Mouse (Mus musculus): ENCODE results near the gene Psmc3ip. TPM values are rescaled to one million over a fixed set of nuclear protein-coding genes. Genes with fewer than 3 reads are reported as not detected.

Psmc3ip gene
- polyA plus RNA-seq, 1 experiment from 2014 or later = 54.3 TPM

GRCm38 (mm10) chr11:101056885-101057284 is 38.4 kb downstream of the Psmc3ip start:
- Histone ChIP-seq H3K27me3 (replicated peaks; ENCODE audit: control insufficient read depth, insufficient read depth, low read length) (no peaks in the 10 kb centered on the region), H3K9me3 (replicated peaks; ENCODE audit: control insufficient read depth, low read length) (no peaks in the 10 kb centered on the region), H3K36me3 (ENCODE audit: control insufficient read depth, insufficient read depth, low read length) (peaks cover 78% of the 10 kb centered on the region), H3K4me2 (ENCODE audit: low read length) (no peak overlapping the region), H3K9ac (ENCODE audit: low read length) (no peak overlapping the region), H3K27ac (ENCODE audit: low read depth, low read length) (no peak overlapping the region), H3K4me3 (ENCODE audit: low read depth, low read length) (no peak overlapping the region), H3K4me1 (ENCODE audit: control insufficient read depth, insufficient read depth, low read length) (no peaks in the 10 kb centered on the region)
- ATAC-seq (no peak), DNase-seq (ENCODE audit: low spot score) (no peak)
- 54% methylated on average over 8 of the region's 8 CpGs for WGBS

- no peak for ATAC-seq
- 87% methylated on average over 14 of the region's 14 CpGs for WGBS
Measured at GRCm38 (mm10) chr11:101055418-101055817, 39.8 kb downstream of the Psmc3ip start.

GRCm38 (mm10) chr11:101053974-101054373 is 41.3 kb downstream of the Psmc3ip start:
- 93% methylated on average over 1 of the region's 1 CpGs for WGBS
- no peaks in the 10 kb centered on the region for H3K4me1 ChIP-seq (ENCODE audit: control insufficient read depth, insufficient read depth, low read length)
- no peak overlapping the region for H3K4me3 ChIP-seq (ENCODE audit: low read depth, low read length)
- no peak overlapping the region for H3K9ac ChIP-seq (ENCODE audit: low read length)
- H3K4me2 ChIP-seq (ENCODE audit: low read length) = no peak overlapping the region
- no peaks in the 10 kb centered on the region for H3K27me3 ChIP-seq (replicated peaks; ENCODE audit: control insufficient read depth, insufficient read depth, low read length)
- ATAC-seq = no peak
- no peak for DNase-seq (ENCODE audit: low spot score)
- H3K9me3 ChIP-seq (replicated peaks; ENCODE audit: control insufficient read depth, low read length) = no peaks in the 10 kb centered on the region
- peaks cover 85% of the 10 kb centered on the region for H3K36me3 ChIP-seq (ENCODE audit: control insufficient read depth, insufficient read depth, low read length)
- H3K27ac ChIP-seq (ENCODE audit: low read depth, low read length) = no peak overlapping the region

More at GRCm38 (mm10) chr11:101055418-101055817, 39.8 kb downstream of the Psmc3ip start:
- H3K27ac ChIP-seq (ENCODE audit: low read depth, low read length) = no peak overlapping the region
- DNase-seq (ENCODE audit: low spot score) = no peak
- H3K4me2 ChIP-seq (ENCODE audit: low read length) = no peak overlapping the region
- H3K9ac ChIP-seq (ENCODE audit: low read length) = no peak overlapping the region
- no peaks in the 10 kb centered on the region for H3K27me3 ChIP-seq (replicated peaks; ENCODE audit: control insufficient read depth, insufficient read depth, low read length)
- H3K36me3 ChIP-seq (ENCODE audit: control insufficient read depth, insufficient read depth, low read length) = peaks cover 79% of the 10 kb centered on the region
- no peak overlapping the region for H3K4me3 ChIP-seq (ENCODE audit: low read depth, low read length)
- H3K9me3 ChIP-seq (replicated peaks; ENCODE audit: control insufficient read depth, low read length) = no peaks in the 10 kb centered on the region
- no peaks in the 10 kb centered on the region for H3K4me1 ChIP-seq (ENCODE audit: control insufficient read depth, insufficient read depth, low read length)

GRCm38 (mm10) chr11:101052751-101053473 is 42.3 kb downstream of the Psmc3ip start:
- WGBS = 95% methylated on average over 10 of the region's 10 CpGs
- no peak overlapping the region for H3K4me3 ChIP-seq (ENCODE audit: low read depth, low read length)
- H3K36me3 ChIP-seq (ENCODE audit: control insufficient read depth, insufficient read depth, low read length) = peaks cover 88% of the 10 kb centered on the region
- no peaks in the 10 kb centered on the region for H3K27me3 ChIP-seq (replicated peaks; ENCODE audit: control insufficient read depth, insufficient read depth, low read length)
- no peaks in the 10 kb centered on the region for H3K4me1 ChIP-seq (ENCODE audit: control insufficient read depth, insufficient read depth, low read length)
- DNase-seq (ENCODE audit: low spot score) (no peak), ATAC-seq (no peak)
- H3K9me3 ChIP-seq (replicated peaks; ENCODE audit: control insufficient read depth, low read length) = no peaks in the 10 kb centered on the region
- no peak overlapping the region for H3K9ac ChIP-seq (ENCODE audit: low read length)
- no peak overlapping the region for H3K27ac ChIP-seq (ENCODE audit: low read depth, low read length)
- H3K4me2 ChIP-seq (ENCODE audit: low read length) = no peak overlapping the region

GRCm38 (mm10) chr11:101051617-101052016 is 43.6 kb downstream of the Psmc3ip start:
- 75% methylated on average over 8 of the region's 8 CpGs for WGBS
- Histone ChIP-seq H3K4me2 (ENCODE audit: low read length) (no peak overlapping the region), H3K27ac (ENCODE audit: low read depth, low read length) (no peak overlapping the region), H3K4me1 (ENCODE audit: control insufficient read depth, insufficient read depth, low read length) (no peaks in the 10 kb centered on the region), H3K27me3 (replicated peaks; ENCODE audit: control insufficient read depth, insufficient read depth, low read length) (no peaks in the 10 kb centered on the region), H3K4me3 (ENCODE audit: low read depth, low read length) (no peak overlapping the region), H3K9me3 (replicated peaks; ENCODE audit: control insufficient read depth, low read length) (no peaks in the 10 kb centered on the region), H3K36me3 (ENCODE audit: control insufficient read depth, insufficient read depth, low read length) (peaks cover 89% of the 10 kb centered on the region), H3K9ac (ENCODE audit: low read length) (no peak overlapping the region)
- ATAC-seq (no peak), DNase-seq (ENCODE audit: low spot score) (no peak)

- H3K36me3 ChIP-seq (ENCODE audit: control insufficient read depth, insufficient read depth, low read length) = peaks cover 89% of the 10 kb centered on the region
- no peak overlapping the region for H3K9ac ChIP-seq (ENCODE audit: low read length)
- no peaks in the 10 kb centered on the region for H3K27me3 ChIP-seq (replicated peaks; ENCODE audit: control insufficient read depth, insufficient read depth, low read length)
- DNase-seq (ENCODE audit: low spot score) (no peak), ATAC-seq (no peak)
- H3K27ac ChIP-seq (ENCODE audit: low read depth, low read length) = no peak overlapping the region
- no peak overlapping the region for H3K4me2 ChIP-seq (ENCODE audit: low read length)
- no peak overlapping the region for H3K4me3 ChIP-seq (ENCODE audit: low read depth, low read length)
- H3K9me3 ChIP-seq (replicated peaks; ENCODE audit: control insufficient read depth, low read length) = no peaks in the 10 kb centered on the region
- no peaks in the 10 kb centered on the region for H3K4me1 ChIP-seq (ENCODE audit: control insufficient read depth, insufficient read depth, low read length)
- 87% methylated on average over 6 of the region's 6 CpGs for WGBS
Measured at GRCm38 (mm10) chr11:101051051-101051493, 44.2 kb downstream of the Psmc3ip start.

GRCm38 (mm10) chr11:101050359-101050758 is 44.9 kb downstream of the Psmc3ip start:
- H3K27ac ChIP-seq (ENCODE audit: low read depth, low read length) = no peak overlapping the region
- no peaks in the 10 kb centered on the region for H3K4me1 ChIP-seq (ENCODE audit: control insufficient read depth, insufficient read depth, low read length)
- peaks cover 89% of the 10 kb centered on the region for H3K36me3 ChIP-seq (ENCODE audit: control insufficient read depth, insufficient read depth, low read length)
- no peak overlapping the region for H3K4me3 ChIP-seq (ENCODE audit: low read depth, low read length)
- no peaks in the 10 kb centered on the region for H3K27me3 ChIP-seq (replicated peaks; ENCODE audit: control insufficient read depth, insufficient read depth, low read length)
- no peak overlapping the region for H3K9ac ChIP-seq (ENCODE audit: low read length)
- ATAC-seq (no peak), DNase-seq (ENCODE audit: low spot score) (no peak)
- no peaks in the 10 kb centered on the region for H3K9me3 ChIP-seq (replicated peaks; ENCODE audit: control insufficient read depth, low read length)
- WGBS = 86% methylated on average over 9 of the region's 9 CpGs
- no peak overlapping the region for H3K4me2 ChIP-seq (ENCODE audit: low read length)

- Histone ChIP-seq H3K27me3 (replicated peaks; ENCODE audit: control insufficient read depth, insufficient read depth, low read length) (no peaks in the 10 kb centered on the region), H3K36me3 (ENCODE audit: control insufficient read depth, insufficient read depth, low read length) (peaks cover 96% of the 10 kb centered on the region), H3K9me3 (replicated peaks; ENCODE audit: control insufficient read depth, low read length) (no peaks in the 10 kb centered on the region), H3K4me3 (ENCODE audit: low read depth, low read length) (no peak overlapping the region), H3K27ac (ENCODE audit: low read depth, low read length) (no peak overlapping the region), H3K4me2 (ENCODE audit: low read length) (no peak overlapping the region), H3K9ac (ENCODE audit: low read length) (no peak overlapping the region), H3K4me1 (ENCODE audit: control insufficient read depth, insufficient read depth, low read length) (no peaks in the 10 kb centered on the region)
- 92% methylated on average over 3 of the region's 3 CpGs for WGBS
- ATAC-seq (no peak), DNase-seq (ENCODE audit: low spot score) (no peak)
Measured at GRCm38 (mm10) chr11:101047502-101047901, 47.7 kb downstream of the Psmc3ip start.

GRCm38 (mm10) chr11:101046440-101046839 is 48.8 kb downstream of the Psmc3ip start:
- 78% methylated on average over 9 of the region's 9 CpGs for WGBS
- no peak overlapping the region for H3K4me2 ChIP-seq (ENCODE audit: low read length)
- no peak for ATAC-seq

More at GRCm38 (mm10) chr11:101046440-101046839, 48.8 kb downstream of the Psmc3ip start:
- H3K9ac ChIP-seq (ENCODE audit: low read length) = no peak overlapping the region
- H3K4me3 ChIP-seq (ENCODE audit: low read depth, low read length) = no peak overlapping the region
- H3K4me1 ChIP-seq (ENCODE audit: control insufficient read depth, insufficient read depth, low read length) = no peaks in the 10 kb centered on the region
- no peak overlapping the region for H3K27ac ChIP-seq (ENCODE audit: low read depth, low read length)
- no peaks in the 10 kb centered on the region for H3K9me3 ChIP-seq (replicated peaks; ENCODE audit: control insufficient read depth, low read length)
- DNase-seq (ENCODE audit: low spot score) = no peak
- no peaks in the 10 kb centered on the region for H3K27me3 ChIP-seq (replicated peaks; ENCODE audit: control insufficient read depth, insufficient read depth, low read length)
- peaks cover 95% of the 10 kb centered on the region for H3K36me3 ChIP-seq (ENCODE audit: control insufficient read depth, insufficient read depth, low read length)
